Mouse (Mus musculus) embryonic facial prominence, embryonic 11.5 days (tissue): ENCODE results near the gene Gstm4. TPM values are rescaled to one million over a fixed set of nuclear protein-coding genes. Genes with fewer than 3 reads are reported as not detected.
"Not testable (repeated sequence)": the region's sequence is repeated elsewhere in the genome, so short reads cannot be mapped to it uniquely, and the experiment has no call there.

Experiments used
- ATAC-seq: fragments of 200-750 bp; cut with Nextera tagmentation; replicated peaks from 2 replicates; pipeline ENCODE4 v1.8.0; 2017; ENCODE audit warnings: low read depth; ENCODE audit not compliant: insufficient number of reproducible peaks, low FRiP score, low TSS enrichment
- DNase-seq: peaks from one replicate; pipeline ENCODE4 v3.0.0-alpha.2; 2015; ENCODE audit warnings: low spot score
- H3K27ac ChIP-seq: fragments of 300-500 bp; sonication (generic); replicated peaks from 2 replicates; pipeline ENCODE4 v1.5.1; 2014; ENCODE audit warnings: mild to moderate bottlenecking, low read depth, low read length, control low read depth
- H3K27me3 ChIP-seq: fragments of 300-500 bp; sonication (generic); 2 replicates; pipeline ENCODE4 v1.6.1; 2014; ENCODE audit warnings: mild to moderate bottlenecking, low read length, moderate library complexity, mixed read lengths; ENCODE audit not compliant: control insufficient read depth, insufficient read depth
- H3K36me3 ChIP-seq: fragments of 300-500 bp; sonication (generic); replicated peaks from 2 replicates; pipeline ENCODE4 v1.6.1; 2014; ENCODE audit warnings: low read depth, mild to moderate bottlenecking, low read length, moderate library complexity, mixed read lengths; ENCODE audit not compliant: control insufficient read depth, insufficient read depth
- H3K4me1 ChIP-seq: fragments of 300-500 bp; sonication (generic); 2 replicates; pipeline ENCODE4 v1.6.1; 2014; ENCODE audit warnings: low read length, mixed read lengths; ENCODE audit not compliant: control insufficient read depth, insufficient read depth
- H3K4me2 ChIP-seq: fragments of 300-500 bp; sonication (generic); 2 replicates; pipeline ENCODE4 v1.6.1; 2014; ENCODE audit warnings: low read depth, mild to moderate bottlenecking, control low read depth, low read length, moderate library complexity
- H3K4me3 ChIP-seq: fragments of 300-500 bp; sonication (generic); 2 replicates; pipeline ENCODE4 v1.5.1; 2014; ENCODE audit warnings: low read depth, low read length, control low read depth
- H3K9ac ChIP-seq: fragments of 300-500 bp; sonication (generic); replicated peaks from 2 replicates; pipeline ENCODE4 v1.6.1; 2014; ENCODE audit warnings: mild to moderate bottlenecking, control low read depth, low read length
- H3K9me3 ChIP-seq: fragments of 300-500 bp; sonication (generic); replicated peaks from 2 replicates; pipeline ENCODE4 v1.6.1; 2016; ENCODE audit warnings: mild to moderate bottlenecking, low read length, inconsistent platforms, mixed read lengths; ENCODE audit not compliant: control insufficient read depth
- WGBS: fragments of 180-500 bp; shearing (Covaris S2); extraction: QIAGEN DNeasy Blood & Tissue Kit; methylation state at CpG from one replicate; pipeline ENCODE4 v1.1.7; 2014; 5-methylcytosine and 5-hydroxymethylcytosine counted together
- polyA plus RNA-seq: library from polyadenylated mRNA; unstranded; fragments of >200 nt; fragmentation: Nextera tagmentation; extraction: Ambion mirVana; gene quantifications from 2 replicates; pipeline ENCODE4 v1.2.1, GENCODE M21; 2014

Gene Gstm4
- polyA plus RNA-seq, 1 experiment from 2014 or later, result 14.6 TPM

GRCm38 (mm10) chr3:108011558-108011957 is 33.1 kb downstream of the Gstm4 start:
- no peak for DNase-seq
- Histone ChIP-seq H3K4me3 (no peak overlapping the region), H3K9ac (no peak overlapping the region), H3K36me3 (no peaks in the 10 kb centered on the region), H3K4me2 (no peak overlapping the region), H3K9me3 (no peaks in the 10 kb centered on the region), H3K27me3 (no peaks in the 10 kb centered on the region), H3K27ac (no peak overlapping the region), H3K4me1 (no peaks in the 10 kb centered on the region)
- no peak for ATAC-seq
- 67% methylated on average over 3 of the region's 3 CpGs for WGBS

- no peaks in the 10 kb centered on the region for H3K9me3 ChIP-seq
- 69% methylated on average over 2 of the region's 2 CpGs for WGBS
- H3K27ac ChIP-seq, result no peak overlapping the region
- H3K27me3 ChIP-seq, result no peaks in the 10 kb centered on the region
- no peak overlapping the region for H3K4me3 ChIP-seq
- H3K9ac ChIP-seq, result no peak overlapping the region
- H3K36me3 ChIP-seq, result no peaks in the 10 kb centered on the region
- no peak overlapping the region for H3K4me2 ChIP-seq
- no peaks in the 10 kb centered on the region for H3K4me1 ChIP-seq
- ATAC-seq, result no peak
- DNase-seq, result no peak
Measured at GRCm38 (mm10) chr3:108010286-108010685, 34.4 kb downstream of the Gstm4 start.

- H3K4me2 ChIP-seq, result no peak overlapping the region
- DNase-seq (no peak), ATAC-seq (no peak)
- H3K4me3 ChIP-seq, result no peak overlapping the region
- no peaks in the 10 kb centered on the region for H3K4me1 ChIP-seq
- WGBS, result 83% methylated on average over 8 of the region's 8 CpGs
- no peaks in the 10 kb centered on the region for H3K36me3 ChIP-seq
- no peaks in the 10 kb centered on the region for H3K9me3 ChIP-seq
- H3K27me3 ChIP-seq, result no peaks in the 10 kb centered on the region
- H3K9ac ChIP-seq, result no peak overlapping the region
- H3K27ac ChIP-seq, result no peak overlapping the region
Measured at GRCm38 (mm10) chr3:108002021-108002420, 42.7 kb downstream of the Gstm4 start.

GRCm38 (mm10) chr3:107999491-107999890 is 45.2 kb downstream of the Gstm4 start:
- H3K27me3 ChIP-seq, result no peaks in the 10 kb centered on the region
- H3K27ac ChIP-seq, result no peak overlapping the region
- DNase-seq (no peak), ATAC-seq (no peak)
- no peak overlapping the region for H3K4me2 ChIP-seq
- no peak overlapping the region for H3K4me3 ChIP-seq
- 83% methylated on average over 3 of the region's 3 CpGs for WGBS
- H3K4me1 ChIP-seq, result no peaks in the 10 kb centered on the region
- no peak overlapping the region for H3K9ac ChIP-seq
- no peaks in the 10 kb centered on the region for H3K9me3 ChIP-seq
- no peaks in the 10 kb centered on the region for H3K36me3 ChIP-seq

GRCm38 (mm10) chr3:107998591-107998990 is 46.1 kb downstream of the Gstm4 start:
- Histone ChIP-seq H3K9ac (no peak overlapping the region), H3K4me3 (no peak overlapping the region), H3K4me2 (no peak overlapping the region), H3K36me3 (no peaks in the 10 kb centered on the region), H3K9me3 (no peaks in the 10 kb centered on the region), H3K27me3 (no peaks in the 10 kb centered on the region), H3K4me1 (no peaks in the 10 kb centered on the region), H3K27ac (no peak overlapping the region)
- ATAC-seq (no peak), DNase-seq (no peak)
- WGBS, result 69% methylated on average over 3 of the region's 3 CpGs

DNA sequence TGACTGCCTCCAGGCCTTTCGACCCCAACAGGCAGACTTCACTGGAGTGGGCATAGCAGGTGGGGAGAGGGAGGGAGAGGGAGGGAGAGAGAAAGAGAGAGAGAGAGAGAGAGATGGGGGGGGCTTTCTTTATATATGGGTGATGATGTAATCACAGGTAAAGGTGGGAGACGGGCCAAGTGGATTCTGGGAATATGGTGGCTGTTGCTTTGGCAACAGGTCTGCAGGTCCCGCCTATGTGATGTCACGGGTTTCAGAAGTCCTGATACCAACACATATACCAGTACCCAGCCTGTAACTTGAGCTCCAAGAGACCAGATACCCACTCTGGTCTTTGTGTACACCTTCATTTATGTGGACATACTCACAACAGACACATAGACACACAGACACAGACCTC is 48.1 kb downstream of the Gstm4 start:
- ATAC-seq (no peak), DNase-seq (no peak)
- Histone ChIP-seq H3K4me1 (no peaks in the 10 kb centered on the region), H3K9me3 (no peaks in the 10 kb centered on the region), H3K27ac (no peak overlapping the region), H3K4me2 (no peak overlapping the region), H3K27me3 (no peaks in the 10 kb centered on the region), H3K36me3 (no peaks in the 10 kb centered on the region), H3K9ac (no peak overlapping the region), H3K4me3 (no peak overlapping the region)
- WGBS, result 73% methylated on average over 4 of the region's 4 CpGs

DNA sequence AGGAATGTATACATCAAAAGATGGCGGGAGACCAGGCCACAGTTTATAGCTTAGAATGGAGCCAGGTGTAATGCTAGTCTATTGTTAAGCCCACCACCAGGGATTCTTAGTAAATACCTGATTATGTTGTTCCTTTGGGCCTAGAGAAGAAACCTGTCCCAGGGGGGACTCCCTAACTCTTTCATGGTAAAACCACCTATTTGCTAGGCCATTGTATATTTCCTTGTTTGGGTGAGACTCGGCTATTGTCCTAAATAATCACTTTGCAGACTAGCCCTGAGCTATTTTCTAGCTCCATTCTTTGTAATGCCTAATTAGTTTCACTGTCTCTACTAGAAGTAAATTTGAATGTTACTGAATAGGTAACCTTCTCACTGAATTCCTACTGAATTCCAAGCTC is 48.7 kb downstream of the Gstm4 start:
- H3K27ac ChIP-seq, H3K4me3 ChIP-seq, H3K4me2 ChIP-seq, DNase-seq, ATAC-seq, H3K4me1 ChIP-seq, H3K27me3 ChIP-seq, H3K9me3 ChIP-seq, H3K36me3 ChIP-seq, H3K9ac ChIP-seq: not testable (repeated sequence)
- WGBS, result 60% methylated on average over 2 of the region's 2 CpGs
